Mouse (Mus musculus): ENCODE measurements around the gene Arglu1. TPM values are rescaled to one million over a fixed set of nuclear protein-coding genes. Genes with fewer than 3 reads are reported as not detected.

The Arglu1 gene
- 16.0 and 20.5 TPM in 2 replicates for polyA plus RNA-seq (2012; rRNA removed)

- peaks cover 14% of the 10 kb centered on the region for H3K4me1 ChIP-seq (ENCODE audit: control insufficient read depth, insufficient read depth, low read length)
- peak; percentile 98 for DNase-seq
- TF ChIP-seq CTCF (conservative IDR thresholded peaks at IDR 0.05; ENCODE audit: insufficient read depth, insufficient read length, low read depth, low read length), result no peak
- TF ChIP-seq POLR2A (IDR thresholded peaks at IDR 0.05; ENCODE audit: low read depth, low read length), result no peak
- no peaks in the 10 kb centered on the region for H3K27me3 ChIP-seq (replicated peaks; ENCODE audit: control insufficient read depth, insufficient read depth, low read length)
- no peaks in the 10 kb centered on the region for H3K36me3 ChIP-seq (ENCODE audit: control insufficient read depth, insufficient read depth, low read length)
- H3K27ac ChIP-seq (ENCODE audit: insufficient read depth, low read depth, low read length), result peak within 1 kb of the TSS; percentile 72
- H3K4me3 ChIP-seq (ENCODE audit: insufficient read depth, low read depth, low read length), result peak within 1 kb of the TSS; percentile 71
- under 1% methylated on average over 81 of the region's 81 CpGs for WGBS
Observed at GRCm38 (mm10) chr8:8690146-8691092, at the start of gene Arglu1. Arglu1 (minus strand) TSS chr8:8690521.

- H3K27me3 ChIP-seq (replicated peaks; ENCODE audit: control insufficient read depth, insufficient read depth, low read length), result no peaks in the 10 kb centered on the region
- H3K4me3 ChIP-seq (ENCODE audit: insufficient read depth, low read depth, low read length), result no peak overlapping the region
- H3K4me1 ChIP-seq (ENCODE audit: control insufficient read depth, insufficient read depth, low read length), result no peaks in the 10 kb centered on the region
- 75% methylated on average over 3 of the region's 3 CpGs for WGBS
- H3K36me3 ChIP-seq (ENCODE audit: control insufficient read depth, insufficient read depth, low read length), result no peaks in the 10 kb centered on the region
- H3K27ac ChIP-seq (ENCODE audit: insufficient read depth, low read depth, low read length), result no peak overlapping the region
- no peak for TF ChIP-seq POLR2A (IDR thresholded peaks at IDR 0.05; ENCODE audit: low read depth, low read length)
- no peak for TF ChIP-seq CTCF (conservative IDR thresholded peaks at IDR 0.05; ENCODE audit: insufficient read depth, insufficient read length, low read depth, low read length)
- DNase-seq, result peak; percentile 57
Observed at GRCm38 (mm10) chr8:8737271-8737670, 47.0 kb upstream of the Arglu1 start.

GRCm38 (mm10) chr8:8736826-8737225, 46.5 kb upstream of the Arglu1 start:
- no peak for DNase-seq
- 72% methylated on average over 8 of the region's 8 CpGs for WGBS
- H3K4me3 ChIP-seq (ENCODE audit: insufficient read depth, low read depth, low read length), result no peak overlapping the region
- H3K4me1 ChIP-seq (ENCODE audit: control insufficient read depth, insufficient read depth, low read length), result no peaks in the 10 kb centered on the region
- H3K27me3 ChIP-seq (replicated peaks; ENCODE audit: control insufficient read depth, insufficient read depth, low read length), result no peaks in the 10 kb centered on the region
- H3K27ac ChIP-seq (ENCODE audit: insufficient read depth, low read depth, low read length), result no peak overlapping the region; the same call in 1 of the 2 replicates
- H3K36me3 ChIP-seq (ENCODE audit: control insufficient read depth, insufficient read depth, low read length), result no peaks in the 10 kb centered on the region
- TF ChIP-seq POLR2A (IDR thresholded peaks at IDR 0.05; ENCODE audit: low read depth, low read length) (no peak), CTCF (conservative IDR thresholded peaks at IDR 0.05; ENCODE audit: insufficient read depth, insufficient read length, low read depth, low read length) (no peak)

- DNase-seq, result peak; percentile 36
- peak; percentile 75 for TF ChIP-seq CTCF (conservative IDR thresholded peaks at IDR 0.05; ENCODE audit: insufficient read depth, insufficient read length, low read depth, low read length)
- no peak for TF ChIP-seq POLR2A (IDR thresholded peaks at IDR 0.05; ENCODE audit: low read depth, low read length)
- WGBS, result 32% methylated on average over 4 of the region's 4 CpGs
Observed at GRCm38 (mm10) chr8:8733804-8734203, 43.5 kb upstream of the Arglu1 start.

GRCm38 (mm10) chr8:8728643-8729042, 38.3 kb upstream of the Arglu1 start:
- no peak for TF ChIP-seq POLR2A (IDR thresholded peaks at IDR 0.05; ENCODE audit: low read depth, low read length)
- no peak for TF ChIP-seq CTCF (conservative IDR thresholded peaks at IDR 0.05; ENCODE audit: insufficient read depth, insufficient read length, low read depth, low read length)
- H3K4me3 ChIP-seq (ENCODE audit: insufficient read depth, low read depth, low read length), result no peak overlapping the region
- no peaks in the 10 kb centered on the region for H3K36me3 ChIP-seq (ENCODE audit: control insufficient read depth, insufficient read depth, low read length)
- WGBS, result 99% methylated on average over 2 of the region's 2 CpGs
- no peak for DNase-seq
- no peaks in the 10 kb centered on the region for H3K27me3 ChIP-seq (replicated peaks; ENCODE audit: control insufficient read depth, insufficient read depth, low read length)
- no peaks in the 10 kb centered on the region for H3K4me1 ChIP-seq (ENCODE audit: control insufficient read depth, insufficient read depth, low read length)
- no peak overlapping the region for H3K27ac ChIP-seq (ENCODE audit: insufficient read depth, low read depth, low read length)

More at GRCm38 (mm10) chr8:8733804-8734203, 43.5 kb upstream of the Arglu1 start:
- Histone ChIP-seq H3K4me1 (ENCODE audit: control insufficient read depth, insufficient read depth, low read length) (no peaks in the 10 kb centered on the region), H3K36me3 (ENCODE audit: control insufficient read depth, insufficient read depth, low read length) (no peaks in the 10 kb centered on the region), H3K27ac (ENCODE audit: insufficient read depth, low read depth, low read length) (no peak overlapping the region), H3K27me3 (replicated peaks; ENCODE audit: control insufficient read depth, insufficient read depth, low read length) (no peaks in the 10 kb centered on the region), H3K4me3 (ENCODE audit: insufficient read depth, low read depth, low read length) (no peak overlapping the region)

GRCm38 (mm10) chr8:8726547-8726946, 36.2 kb upstream of the Arglu1 start:
- Histone ChIP-seq H3K4me3 (ENCODE audit: insufficient read depth, low read depth, low read length) (no peak overlapping the region), H3K36me3 (ENCODE audit: control insufficient read depth, insufficient read depth, low read length) (no peaks in the 10 kb centered on the region), H3K4me1 (ENCODE audit: control insufficient read depth, insufficient read depth, low read length) (no peaks in the 10 kb centered on the region), H3K27me3 (replicated peaks; ENCODE audit: control insufficient read depth, insufficient read depth, low read length) (no peaks in the 10 kb centered on the region), H3K27ac (ENCODE audit: insufficient read depth, low read depth, low read length) (no peak overlapping the region)
- TF ChIP-seq CTCF (conservative IDR thresholded peaks at IDR 0.05; ENCODE audit: insufficient read depth, insufficient read length, low read depth, low read length) (no peak), POLR2A (IDR thresholded peaks at IDR 0.05; ENCODE audit: low read depth, low read length) (no peak)
- DNase-seq, result no peak
- 67% methylated on average over 2 of the region's 2 CpGs for WGBS

- Histone ChIP-seq H3K4me3 (ENCODE audit: insufficient read depth, low read depth, low read length) (no peak overlapping the region), H3K27ac (ENCODE audit: insufficient read depth, low read depth, low read length) (no peak overlapping the region), H3K4me1 (ENCODE audit: control insufficient read depth, insufficient read depth, low read length) (0 out of 2 replicates have a peak, but pooled peaks cover 2% of the 10 kb centered on the region), H3K27me3 (replicated peaks; ENCODE audit: control insufficient read depth, insufficient read depth, low read length) (no peaks in the 10 kb centered on the region), H3K36me3 (ENCODE audit: control insufficient read depth, insufficient read depth, low read length) (no peaks in the 10 kb centered on the region)
- DNase-seq, result no peak
- WGBS, result 68% methylated on average over 9 of the region's 9 CpGs
- TF ChIP-seq POLR2A (IDR thresholded peaks at IDR 0.05; ENCODE audit: low read depth, low read length) (no peak), CTCF (conservative IDR thresholded peaks at IDR 0.05; ENCODE audit: insufficient read depth, insufficient read length, low read depth, low read length) (no peak)
Observed at GRCm38 (mm10) chr8:8704813-8705212, 14.5 kb upstream of the Arglu1 start.

All from kidney, adult 2 months (tissue).